Mouse (Mus musculus) skeletal muscle tissue, adult 2 months (tissue): ENCODE measurements at regions not wholly inside any gene's neighbourhood (a gene's known extent, or its start where the extent isn't known, plus 50 kb on each side); places are given as distances from the start of the nearest gene placed in this dataset.

Experiments
- DNase-seq: peaks from one replicate; pipeline ENCODE4 v3.0.0-alpha.2; 2012; ENCODE audit warnings: low read depth, low spot score

DNA sequence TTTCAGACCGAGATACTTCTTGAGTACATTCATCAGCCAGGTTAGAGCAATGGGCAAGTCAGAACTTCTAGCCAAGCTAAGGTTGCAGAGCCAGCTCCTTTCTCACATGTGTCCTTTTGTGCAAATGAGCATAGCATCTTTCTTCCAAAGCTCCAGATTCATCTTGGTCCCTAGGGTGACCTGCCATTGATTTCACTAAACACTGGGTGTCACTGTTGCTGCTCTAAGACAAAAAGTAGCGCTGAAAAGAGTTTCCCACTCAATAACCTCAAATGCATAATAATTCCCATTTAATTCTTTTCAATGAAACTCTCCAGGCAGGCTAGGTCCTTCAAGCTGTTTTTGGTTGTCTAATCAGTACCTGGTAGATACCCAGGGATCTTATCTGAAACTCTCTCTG, 688.6 kb upstream of the BB014433 start:
- no peak for DNase-seq

DNA sequence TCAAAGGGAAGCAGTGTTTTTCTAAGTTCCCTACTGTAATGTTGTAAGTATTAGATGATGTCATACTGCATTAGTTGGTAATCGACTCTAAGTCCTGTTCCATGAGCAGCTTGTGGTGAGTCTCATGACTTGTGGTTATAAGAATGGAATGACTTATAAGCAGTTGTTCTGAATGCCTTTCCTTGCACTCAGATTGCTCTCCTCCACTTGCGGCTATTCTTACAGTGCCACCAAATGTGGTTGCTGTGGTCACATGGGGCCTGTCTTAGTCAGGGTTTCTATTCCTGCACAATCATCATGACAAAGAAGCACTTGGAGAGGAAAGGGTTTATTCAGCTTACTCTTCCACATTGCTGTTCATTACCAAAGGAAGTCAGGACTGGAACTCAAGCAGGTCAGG, 685.4 kb upstream of the BB014433 start:
- DNase-seq: no peak

DNA sequence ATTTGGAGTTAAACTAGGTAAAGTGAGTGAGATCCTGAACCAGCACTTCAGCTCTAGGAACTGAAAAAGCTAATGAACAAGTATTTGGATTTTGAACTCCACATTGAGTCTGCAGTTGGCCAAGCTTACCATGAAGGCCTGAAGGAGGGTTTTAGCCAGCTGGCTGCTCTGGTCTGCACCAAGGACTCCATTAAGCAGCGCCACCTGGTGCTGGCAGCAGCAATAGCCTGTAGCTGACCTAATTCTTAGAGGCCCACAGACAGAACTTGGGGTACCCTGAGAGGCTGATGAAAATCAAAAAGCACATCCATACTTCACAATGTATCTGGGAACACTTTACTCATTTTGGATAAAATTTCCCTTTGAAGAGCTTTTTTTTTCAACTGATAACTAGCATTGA, 683.2 kb upstream of the BB014433 start:
- peak; percentile 10 for DNase-seq

DNA sequence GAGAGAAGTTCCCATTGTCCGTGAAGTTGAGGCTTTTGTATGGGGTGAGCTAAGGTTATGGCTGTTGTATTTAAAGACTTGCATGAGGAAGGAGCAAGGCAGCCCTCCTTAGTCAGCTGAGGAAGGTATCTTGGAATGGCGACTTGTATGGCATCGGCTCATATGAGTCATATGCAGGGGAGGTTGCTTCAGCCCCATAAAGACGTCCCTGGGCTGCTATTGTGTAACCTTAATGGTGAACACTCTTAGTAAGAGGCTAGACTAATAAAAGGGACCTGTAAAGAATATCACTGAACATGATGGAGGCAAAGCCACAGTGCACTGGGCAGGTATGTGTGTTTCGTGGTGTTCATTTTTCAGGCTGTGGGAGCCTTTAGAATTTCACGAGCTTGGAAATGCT, 680.4 kb upstream of the BB014433 start:
- DNase-seq: no peak
